Mouse (Mus musculus): ENCODE results near the gene Zbtb5. TPM values are rescaled to one million over a fixed set of nuclear protein-coding genes. Genes with fewer than 3 reads are reported as not detected.

Zbtb5 gene
- polyA plus RNA-seq, 1 experiment from 2014 or later, result 48.6 TPM

DNA sequence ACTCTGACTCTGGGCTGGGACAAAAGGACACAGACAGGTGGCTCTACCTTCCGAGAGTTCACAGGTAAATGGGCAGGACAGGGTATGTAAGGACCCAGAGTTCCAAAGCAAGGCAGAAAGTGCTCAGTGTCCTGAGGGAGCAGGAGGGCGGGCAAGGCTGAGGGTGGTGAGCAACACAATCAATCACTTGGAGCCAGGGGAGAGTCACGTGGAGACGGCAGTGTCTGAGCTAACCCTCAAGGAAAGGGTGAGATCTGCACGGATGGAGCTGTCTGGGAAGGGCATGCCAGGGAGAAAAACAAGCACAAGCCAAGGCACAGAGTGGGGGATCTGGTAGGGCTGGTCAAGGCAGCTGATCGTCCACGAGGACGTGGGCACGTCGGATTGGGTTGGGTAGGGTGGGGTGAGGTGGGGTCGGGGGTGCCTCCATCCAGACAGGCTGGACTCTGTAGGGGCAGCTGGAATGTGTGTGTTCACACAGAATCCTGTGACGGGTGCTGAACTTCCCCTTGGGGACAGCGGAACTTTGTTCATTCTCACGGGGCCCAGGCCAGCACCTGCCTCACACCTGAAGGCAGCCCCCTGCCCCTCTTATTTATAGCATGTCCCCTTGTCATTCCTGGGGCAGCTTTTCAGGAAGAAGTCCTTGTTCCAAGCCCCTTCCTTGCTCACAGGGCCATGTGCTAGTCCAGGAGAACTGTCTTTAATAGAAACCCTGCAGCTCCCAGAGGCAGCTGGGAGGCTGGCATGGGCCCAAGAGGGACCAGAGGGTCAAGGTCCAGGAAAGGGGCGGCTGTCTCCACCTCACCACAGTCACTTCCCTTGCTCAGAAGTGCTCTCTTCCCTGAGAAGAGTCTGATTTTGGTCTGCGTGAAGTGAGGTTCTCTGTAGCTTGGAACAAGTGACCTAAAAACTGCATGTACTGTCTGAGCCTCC, 22.7 kb upstream of the Zbtb5 start:
- 87% methylated on average over 16 of the region's 16 CpGs for WGBS
- Histone ChIP-seq H3K4me2 (no peak overlapping the region), H3K36me3 (replicated peaks) (peaks cover 72% of the 10 kb centered on the region), H3K4me3 (replicated peaks) (no peak overlapping the region), H3K4me1 (no peaks in the 10 kb centered on the region), H3K9me3 (no peaks in the 10 kb centered on the region), H3K27ac (no peak overlapping the region), H3K9ac (no peak overlapping the region), H3K27me3 (no peaks in the 10 kb centered on the region)
- no peak for ATAC-seq (ENCODE audit: low FRiP score)

DNA sequence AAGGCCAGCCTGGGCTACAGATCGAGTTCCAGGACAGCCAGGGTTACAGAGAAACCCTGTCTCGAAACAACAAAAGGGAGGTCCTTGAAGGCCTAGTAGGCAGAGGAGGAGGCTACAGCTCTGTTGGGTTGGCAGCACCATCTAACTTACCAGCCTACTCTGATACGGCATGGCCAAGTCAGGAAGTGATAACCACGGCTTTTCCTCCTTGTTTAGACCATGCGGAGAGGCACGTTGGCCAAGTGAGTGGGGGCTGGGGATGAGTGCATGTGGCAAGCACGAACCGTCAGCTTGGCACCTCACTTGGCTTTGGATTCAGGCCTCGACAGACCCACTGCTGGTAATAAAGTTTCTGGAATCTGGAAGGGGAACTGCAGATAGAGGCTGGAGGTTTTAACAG, 20.4 kb upstream of the Zbtb5 start:
- no peaks in the 10 kb centered on the region for H3K27me3 ChIP-seq
- H3K4me2 ChIP-seq, result no peak overlapping the region
- no peaks in the 10 kb centered on the region for H3K9me3 ChIP-seq
- H3K36me3 ChIP-seq (replicated peaks), result peaks cover 84% of the 10 kb centered on the region
- ATAC-seq (ENCODE audit: low FRiP score), result no peak
- 92% methylated on average over 9 of the region's 9 CpGs for WGBS
- no peaks in the 10 kb centered on the region for H3K4me1 ChIP-seq
- no peak overlapping the region for H3K9ac ChIP-seq
- H3K27ac ChIP-seq, result no peak overlapping the region
- no peak overlapping the region for H3K4me3 ChIP-seq (replicated peaks)

DNA sequence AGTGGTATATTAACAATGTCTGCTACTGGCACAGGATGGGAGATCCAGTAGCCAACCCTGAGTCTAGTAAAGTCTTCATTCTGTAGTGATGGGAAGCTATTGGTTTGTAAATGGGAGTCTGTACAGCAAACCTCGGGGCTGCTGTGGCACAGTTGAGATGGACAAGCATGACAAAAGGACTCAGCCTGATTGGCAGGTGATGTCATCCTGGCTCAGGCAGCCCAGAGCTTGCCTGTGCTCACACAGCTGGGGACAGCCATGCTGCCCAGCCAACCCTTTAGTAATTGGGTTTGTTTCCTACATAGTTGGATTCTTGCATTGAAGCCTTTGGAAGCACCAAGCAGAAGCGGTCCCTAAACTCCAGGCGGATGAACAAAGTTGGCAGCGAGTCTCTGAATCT, 14.2 kb upstream of the Zbtb5 start:
- no peak overlapping the region for H3K4me2 ChIP-seq
- H3K27me3 ChIP-seq, result no peaks in the 10 kb centered on the region
- peaks cover 53% of the 10 kb centered on the region for H3K36me3 ChIP-seq (replicated peaks)
- no peak overlapping the region for H3K27ac ChIP-seq
- no peak overlapping the region for H3K4me3 ChIP-seq (replicated peaks)
- H3K9me3 ChIP-seq, result no peaks in the 10 kb centered on the region
- WGBS, result 87% methylated on average over 4 of the region's 4 CpGs
- H3K9ac ChIP-seq, result no peak overlapping the region
- no peak for ATAC-seq (ENCODE audit: low FRiP score)
- no peaks in the 10 kb centered on the region for H3K4me1 ChIP-seq

DNA sequence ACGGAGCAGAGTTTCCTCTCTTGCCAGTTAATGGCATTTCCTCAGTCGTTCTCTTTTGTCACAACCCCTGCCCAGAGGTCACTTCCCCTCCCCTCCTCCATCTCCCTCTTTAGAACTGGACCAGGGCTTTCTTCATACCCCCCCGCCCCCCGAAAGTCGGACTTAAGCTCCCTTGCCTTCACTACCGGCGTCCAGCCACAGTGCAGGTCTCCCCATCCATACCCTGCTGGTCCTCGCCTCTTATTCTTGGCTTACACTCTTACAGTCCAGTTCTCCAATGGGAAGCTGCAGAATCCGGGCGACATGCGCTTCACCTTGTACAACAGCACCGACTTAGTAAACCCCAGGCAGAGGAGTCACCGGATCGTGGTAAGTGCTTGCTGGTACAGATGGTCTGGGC, 6.8 kb upstream of the Zbtb5 start:
- Histone ChIP-seq H3K4me3 (replicated peaks) (peak overlapping the region; percentile 75), H3K9me3 (no peaks in the 10 kb centered on the region), H3K36me3 (replicated peaks) (peaks cover 4% of the 10 kb centered on the region), H3K4me2 (peak overlapping the region; percentile 97), H3K4me1 (peaks cover 26% of the 10 kb centered on the region), H3K9ac (peak overlapping the region; percentile 63), H3K27me3 (no peaks in the 10 kb centered on the region), H3K27ac (no peak overlapping the region)
- under 1% methylated on average over 14 of the region's 14 CpGs for WGBS
- no peak; the same call in 1 of the 2 replicates for ATAC-seq (ENCODE audit: low FRiP score)

DNA sequence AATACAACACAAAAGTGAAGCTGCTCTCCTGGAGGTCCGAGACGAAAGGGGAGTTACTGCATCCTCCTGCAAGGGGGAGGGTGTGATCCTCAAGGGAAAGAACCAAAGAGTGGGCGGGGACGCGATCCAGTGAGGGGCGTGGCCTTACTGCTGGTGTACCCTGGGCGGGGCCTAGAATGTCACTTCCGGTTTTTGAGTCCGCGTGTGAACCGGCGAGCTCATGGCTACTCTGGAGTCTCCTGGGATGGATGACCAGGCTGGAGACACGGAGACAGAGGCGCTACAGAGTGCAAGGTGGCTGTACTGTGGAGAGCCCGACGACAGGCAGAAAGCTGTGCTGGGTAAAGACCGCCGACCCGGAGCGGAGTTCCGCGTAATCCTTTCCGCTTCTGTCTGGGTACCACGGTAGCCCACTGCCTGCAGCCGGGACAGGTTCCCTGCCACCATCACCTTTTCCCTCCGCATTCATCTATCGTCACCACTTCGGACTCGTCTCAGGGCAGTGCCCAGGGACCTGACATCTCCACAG, 6.3 kb upstream of the Zbtb5 start, which contains the start of gene Polr1e:
Polr1e (plus strand) TSS at position 132 of the 529 bp plus-strand sequence.
- ATAC-seq (ENCODE audit: low FRiP score), result peak; percentile 95
- H3K27ac ChIP-seq, result 0 out of 2 replicates have a peak within 1 kb of the TSS, but pooled peaks have one; percentile 25
- no peaks in the 10 kb centered on the region for H3K9me3 ChIP-seq
- H3K4me3 ChIP-seq (replicated peaks), result peak within 1 kb of the TSS; percentile 75
- H3K9ac ChIP-seq, result peak within 1 kb of the TSS; percentile 63
- WGBS, result under 1% methylated on average over 29 of the region's 29 CpGs
- peak within 1 kb of the TSS; percentile 97 for H3K4me2 ChIP-seq
- H3K4me1 ChIP-seq, result peaks cover 29% of the 10 kb centered on the region
- no peaks in the 10 kb centered on the region; the same call in 1 of the 2 replicates for H3K36me3 ChIP-seq (replicated peaks)
- no peaks in the 10 kb centered on the region for H3K27me3 ChIP-seq

DNA sequence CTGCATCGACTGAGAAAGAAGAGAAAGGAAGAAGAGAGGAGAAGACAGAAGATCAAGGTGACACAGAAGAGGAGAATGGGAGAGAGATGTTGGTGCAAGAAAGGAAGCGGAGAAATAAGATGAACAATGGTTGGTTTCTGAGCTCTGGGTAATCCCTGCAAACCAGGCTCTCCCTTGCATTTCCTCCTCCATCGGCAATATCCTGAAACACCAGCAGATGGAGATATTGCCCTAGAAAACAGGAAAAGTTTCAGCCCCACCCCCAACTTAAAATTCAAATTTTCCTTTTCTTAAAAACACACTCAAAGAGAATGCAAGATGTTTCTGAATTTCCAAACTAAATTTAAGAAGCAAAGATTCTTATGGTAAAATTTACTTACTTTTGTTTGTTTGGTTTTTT, 3.4 kb upstream of the Zbtb5 start:
- ATAC-seq (ENCODE audit: low FRiP score), result no peak
- H3K4me2 ChIP-seq, result no peak overlapping the region
- H3K36me3 ChIP-seq (replicated peaks), result no peaks in the 10 kb centered on the region
- H3K27ac ChIP-seq, result no peak overlapping the region
- no peaks in the 10 kb centered on the region for H3K27me3 ChIP-seq
- H3K9me3 ChIP-seq, result no peaks in the 10 kb centered on the region
- no peak overlapping the region for H3K4me3 ChIP-seq (replicated peaks)
- no peak overlapping the region; the same call in 1 of the 2 replicates for H3K9ac ChIP-seq
- H3K4me1 ChIP-seq, result peaks cover 35% of the 10 kb centered on the region
- WGBS, result 7% methylated on average over 3 of the region's 3 CpGs

DNA sequence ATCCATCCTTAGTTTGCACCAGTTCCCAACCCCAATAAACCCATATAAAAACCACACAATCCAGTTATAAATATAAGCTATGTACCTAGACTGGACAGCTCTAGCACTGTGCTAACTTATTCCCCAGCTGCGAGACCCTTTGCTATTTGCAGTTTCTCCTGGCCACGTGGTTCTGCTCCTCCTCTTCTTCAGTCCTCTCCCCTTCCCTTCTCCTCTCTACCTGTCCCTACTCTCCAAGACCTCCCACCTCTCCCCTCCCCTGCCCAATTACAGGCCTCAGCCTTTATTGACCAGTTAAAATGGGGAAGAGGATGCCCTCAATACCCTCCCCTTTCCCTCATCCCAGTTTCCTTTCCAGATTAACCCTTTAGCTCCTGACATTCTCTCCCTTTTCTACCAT, 1.3 kb upstream of the Zbtb5 start:
- Histone ChIP-seq H3K4me1 (peaks cover 30% of the 10 kb centered on the region), H3K9me3 (no peaks in the 10 kb centered on the region), H3K36me3 (replicated peaks) (no peaks in the 10 kb centered on the region), H3K4me3 (replicated peaks) (peak overlapping the region; percentile 61), H3K27ac (no peak overlapping the region), H3K9ac (peak overlapping the region; percentile 76; the same call in 1 of the 2 replicates), H3K27me3 (no peaks in the 10 kb centered on the region), H3K4me2 (peak overlapping the region; percentile 83)
- 8% methylated on average over 2 of the region's 2 CpGs for WGBS
- no peak for ATAC-seq (ENCODE audit: low FRiP score)

DNA sequence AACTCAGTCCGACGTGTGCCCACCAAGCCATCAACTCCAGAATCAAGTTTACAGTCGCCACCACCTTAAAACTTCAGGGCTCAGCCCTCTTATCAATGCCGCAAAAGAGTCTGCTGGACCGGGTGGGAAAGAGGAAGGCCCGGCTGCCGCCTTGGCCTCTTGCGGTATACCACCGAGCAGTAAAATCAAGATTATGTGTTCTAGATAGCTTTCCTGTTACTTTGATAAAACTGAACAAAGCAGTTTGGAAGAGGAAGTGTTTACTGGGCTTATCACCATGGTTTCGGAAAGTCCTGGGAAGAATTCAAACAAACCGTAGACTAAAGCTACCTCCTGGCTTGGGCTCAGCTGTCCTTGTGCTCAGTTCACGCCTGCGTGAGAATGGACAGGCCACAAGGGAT, 819 bp upstream of the Zbtb5 start:
- WGBS, result under 1% methylated on average over 13 of the region's 13 CpGs
- Histone ChIP-seq H3K4me1 (peaks cover 27% of the 10 kb centered on the region), H3K27ac (peak overlapping the region; percentile 76), H3K9ac (peak overlapping the region; percentile 76), H3K4me2 (peak overlapping the region; percentile 83), H3K36me3 (replicated peaks) (no peaks in the 10 kb centered on the region), H3K9me3 (no peaks in the 10 kb centered on the region), H3K27me3 (no peaks in the 10 kb centered on the region), H3K4me3 (replicated peaks) (peak overlapping the region; percentile 61)
- no peak for ATAC-seq (ENCODE audit: low FRiP score)

DNA sequence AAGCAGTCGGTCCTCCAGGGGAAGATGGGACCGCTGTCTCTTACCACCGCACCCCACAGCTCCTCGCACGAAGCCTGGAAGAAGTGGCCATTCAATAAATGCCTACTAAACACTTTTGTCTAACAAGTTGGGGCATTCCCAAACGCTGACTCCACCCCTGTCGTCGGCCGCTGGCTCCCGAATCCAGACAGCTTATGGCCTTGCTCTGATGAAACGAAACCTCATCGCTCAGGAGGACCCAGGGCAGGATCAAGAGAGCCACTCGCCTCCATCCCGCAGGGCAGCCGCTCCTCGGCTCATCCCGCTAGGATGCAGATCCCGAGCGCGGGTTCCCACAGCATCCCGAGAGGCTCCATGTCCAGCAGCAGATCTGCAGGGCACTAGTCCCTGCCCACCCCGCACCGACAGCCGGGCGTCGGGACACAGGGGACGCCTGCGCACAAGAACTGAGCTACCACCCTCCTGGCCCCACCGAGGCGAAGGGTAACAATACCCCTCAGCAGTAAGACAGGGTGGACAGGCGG, 569 bp downstream of the Zbtb5 start:
- H3K4me1 ChIP-seq, result peaks cover 24% of the 10 kb centered on the region
- ATAC-seq (ENCODE audit: low FRiP score), result peak; percentile 80
- peak overlapping the region; percentile 75 for H3K4me2 ChIP-seq
- H3K4me3 ChIP-seq (replicated peaks), result peak overlapping the region; percentile 78
- H3K9me3 ChIP-seq, result no peaks in the 10 kb centered on the region
- under 1% methylated on average over 31 of the region's 31 CpGs for WGBS
- peak overlapping the region; percentile 86 for H3K9ac ChIP-seq
- peak overlapping the region; percentile 97 for H3K27ac ChIP-seq
- H3K27me3 ChIP-seq, result no peaks in the 10 kb centered on the region
- no peaks in the 10 kb centered on the region for H3K36me3 ChIP-seq (replicated peaks)

DNA sequence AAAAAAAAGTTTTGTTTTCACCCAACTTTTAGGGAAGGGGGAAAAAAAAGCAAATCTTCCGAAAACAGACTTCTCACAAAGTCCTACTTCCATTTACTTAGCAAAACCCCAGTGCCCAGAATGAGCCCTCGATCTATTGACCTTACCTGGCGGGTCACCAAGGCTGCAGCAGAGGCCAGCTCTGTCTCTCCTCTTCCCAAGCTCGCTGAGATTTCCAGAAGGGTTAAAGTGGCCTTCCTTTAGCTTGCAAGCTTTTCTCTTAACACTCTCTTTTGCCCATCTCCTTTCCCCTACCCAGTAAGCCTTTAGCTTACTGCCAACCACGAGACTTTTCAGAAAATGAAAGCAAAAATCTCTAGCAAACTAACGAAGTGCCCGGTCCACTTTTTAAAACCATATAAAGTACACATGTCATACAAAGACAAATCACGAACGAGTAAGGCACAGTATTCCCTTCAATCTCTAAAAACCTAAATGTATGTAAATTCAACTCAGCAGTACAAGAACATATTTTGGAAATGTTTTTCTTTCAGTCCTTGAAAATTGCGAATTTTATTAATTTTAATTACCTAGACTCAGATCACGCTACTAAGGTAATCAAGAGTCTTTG, 1.3 kb downstream of the Zbtb5 start:
- 11% methylated on average over 11 of the region's 11 CpGs for WGBS
- H3K27me3 ChIP-seq, result no peaks in the 10 kb centered on the region
- H3K4me2 ChIP-seq, result peak overlapping the region; percentile 75
- no peaks in the 10 kb centered on the region for H3K9me3 ChIP-seq
- peak overlapping the region; percentile 86 for H3K9ac ChIP-seq
- peaks cover 24% of the 10 kb centered on the region for H3K4me1 ChIP-seq
- peak overlapping the region; percentile 78 for H3K4me3 ChIP-seq (replicated peaks)
- ATAC-seq (ENCODE audit: low FRiP score), result no peak
- H3K36me3 ChIP-seq (replicated peaks), result no peaks in the 10 kb centered on the region
- H3K27ac ChIP-seq, result peak overlapping the region; percentile 97

DNA sequence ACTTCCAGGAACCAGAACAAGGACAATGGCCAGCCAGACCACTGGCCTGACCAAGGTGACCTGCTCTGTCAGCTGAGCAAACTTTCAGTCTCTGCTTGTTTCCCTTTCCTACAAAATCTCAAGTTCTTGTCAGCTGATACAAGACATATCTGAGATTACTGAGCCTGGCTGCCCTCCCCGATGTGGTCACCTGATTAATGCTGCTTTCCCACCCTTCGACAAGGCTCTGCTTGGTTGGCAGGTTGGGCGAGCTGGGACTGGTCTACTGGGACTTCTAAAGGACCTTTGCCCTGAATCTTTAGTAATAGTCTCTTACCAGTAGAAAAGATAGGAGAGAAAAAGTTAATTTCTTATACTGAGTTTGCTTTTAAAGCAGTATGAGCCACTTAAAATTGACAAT, 6.8 kb downstream of the Zbtb5 start:
- H3K9me3 ChIP-seq, result no peaks in the 10 kb centered on the region
- no peak overlapping the region for H3K4me3 ChIP-seq (replicated peaks)
- H3K4me2 ChIP-seq, result no peak overlapping the region
- H3K36me3 ChIP-seq (replicated peaks), result 0 out of 2 replicates have a peak, but pooled peaks cover 7% of the 10 kb centered on the region
- no peaks in the 10 kb centered on the region for H3K27me3 ChIP-seq
- peaks cover 10% of the 10 kb centered on the region for H3K4me1 ChIP-seq
- no peak overlapping the region for H3K9ac ChIP-seq
- ATAC-seq (ENCODE audit: low FRiP score), result no peak
- H3K27ac ChIP-seq, result no peak overlapping the region
- 90% methylated on average over 3 of the region's 3 CpGs for WGBS

DNA sequence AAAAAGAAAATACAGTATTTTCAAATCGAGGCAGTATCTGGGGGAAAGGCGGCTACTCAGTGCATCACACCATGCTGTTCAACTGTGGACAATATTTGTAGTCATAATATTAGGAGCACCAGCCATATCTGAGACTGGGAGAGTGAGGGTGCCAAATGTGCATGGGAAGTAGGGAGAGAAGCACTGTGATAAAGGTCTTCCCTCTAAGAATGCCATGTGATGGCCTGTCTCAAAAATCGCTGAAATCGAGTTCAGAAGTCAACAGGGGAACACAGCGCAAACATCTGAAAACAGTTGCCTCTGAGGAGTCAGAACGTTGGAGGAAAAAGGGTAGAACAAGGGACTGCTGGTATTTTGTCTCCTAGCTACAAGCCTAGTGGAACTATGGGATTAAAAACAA, 12.2 kb downstream of the Zbtb5 start:
- H3K4me1 ChIP-seq, result peaks cover 6% of the 10 kb centered on the region; the same call in 1 of the 2 replicates
- H3K4me2 ChIP-seq, result no peak overlapping the region
- ATAC-seq (ENCODE audit: low FRiP score), result no peak
- H3K36me3 ChIP-seq (replicated peaks), result peaks cover 6% of the 10 kb centered on the region; the same call in 1 of the 2 replicates
- no peaks in the 10 kb centered on the region for H3K9me3 ChIP-seq
- no peak overlapping the region for H3K27ac ChIP-seq
- 94% methylated on average over 6 of the region's 6 CpGs for WGBS
- H3K4me3 ChIP-seq (replicated peaks), result no peak overlapping the region
- no peaks in the 10 kb centered on the region for H3K27me3 ChIP-seq
- H3K9ac ChIP-seq, result no peak overlapping the region
